Mouse (Mus musculus): ENCODE measurements around the gene D130043K22Rik. TPM values are rescaled to one million over a fixed set of nuclear protein-coding genes. Genes with fewer than 3 reads are reported as not detected.

Gene D130043K22Rik
- polyA plus RNA-seq, 1 experiment from 2014 or later, result 0.48 TPM

DNA sequence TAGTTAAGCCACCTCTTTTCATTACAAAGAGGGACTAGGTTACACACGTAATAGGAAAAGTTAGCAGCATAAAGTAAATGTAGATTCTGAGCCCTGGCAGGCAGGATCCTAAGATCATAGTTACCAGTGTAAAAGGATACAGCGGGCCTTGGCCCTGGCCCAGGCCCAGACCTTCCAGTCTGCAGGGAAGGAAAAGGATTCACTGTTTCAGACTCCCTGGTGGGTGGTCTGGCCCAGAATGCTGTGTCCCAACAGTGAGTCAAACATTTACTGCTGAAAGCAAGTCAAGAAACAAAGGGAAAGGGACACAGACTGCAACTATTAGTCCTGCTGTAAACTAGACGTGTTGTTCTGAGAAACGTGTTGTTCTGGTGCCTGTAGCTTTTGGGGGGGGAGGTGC lies 100.6 kb downstream of the D130043K22Rik start:
- 33% methylated on average over 4 of the region's 4 CpGs for whole genome bisulfite sequencing
- Histone ChIP-seq H3K27me3 (ENCODE audit: low read depth, poor library complexity, severe bottlenecking) (no peaks in the 10 kb centered on the region), H3K4me3 (no peak overlapping the region), H3K9me3 (replicated peaks) (no peaks in the 10 kb centered on the region), H3K4me1 (peaks cover 10% of the 10 kb centered on the region), H3K27ac (replicated peaks) (no peak overlapping the region), H3K36me3 (no peaks in the 10 kb centered on the region)
- no peak for DNase-seq (ENCODE audit: low spot score)

DNA sequence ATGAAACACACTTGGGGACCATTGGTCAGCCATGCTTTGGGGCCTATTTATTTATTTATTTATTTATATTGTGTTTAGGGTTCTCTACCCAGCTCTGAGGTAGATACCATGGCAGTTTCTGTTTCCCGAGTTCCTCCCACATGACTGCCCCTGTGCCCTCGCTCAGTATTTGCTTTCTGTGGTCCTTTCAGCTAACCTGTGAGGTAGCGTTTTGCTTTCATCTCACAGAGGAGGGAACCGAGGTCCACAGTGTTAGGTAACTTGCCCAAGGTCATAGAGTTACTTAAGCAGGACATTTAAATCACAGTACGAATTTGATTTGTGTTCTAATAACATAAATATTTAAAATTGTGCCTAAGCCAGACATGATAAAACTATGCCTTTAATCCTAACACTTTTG lies 102.2 kb downstream of the D130043K22Rik start:
- Histone ChIP-seq H3K27ac (replicated peaks) (no peak overlapping the region), H3K4me3 (no peak overlapping the region), H3K9me3 (replicated peaks) (no peaks in the 10 kb centered on the region), H3K4me1 (peaks cover 5% of the 10 kb centered on the region; the same call in 1 of the 2 replicates), H3K27me3 (ENCODE audit: low read depth, poor library complexity, severe bottlenecking) (no peaks in the 10 kb centered on the region), H3K36me3 (no peaks in the 10 kb centered on the region)
- WGBS, result 84% methylated on average over 5 of the region's 5 CpGs
- DNase-seq (ENCODE audit: low spot score), result no peak

DNA sequence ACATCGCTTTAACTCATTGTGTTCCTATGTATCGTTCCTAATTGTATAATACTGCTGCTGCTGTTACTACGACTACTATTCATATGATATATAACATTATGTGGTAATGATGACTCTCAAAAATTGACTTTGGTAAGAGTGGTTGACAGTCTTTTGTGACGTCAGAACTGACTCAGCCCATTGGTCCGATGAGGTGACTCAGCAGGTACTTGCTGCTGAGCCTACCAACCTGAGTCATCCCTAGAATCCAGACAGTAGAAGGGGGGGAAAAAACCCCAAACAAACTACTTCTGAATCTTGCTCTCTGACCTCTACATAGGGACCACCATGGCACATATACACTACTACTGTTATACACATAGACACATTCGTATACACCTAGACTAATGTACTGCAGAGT lies 103.9 kb downstream of the D130043K22Rik start:
- Histone ChIP-seq H3K27me3 (ENCODE audit: low read depth, poor library complexity, severe bottlenecking) (no peaks in the 10 kb centered on the region), H3K4me1 (no peaks in the 10 kb centered on the region), H3K4me3 (no peak overlapping the region), H3K36me3 (no peaks in the 10 kb centered on the region), H3K27ac (replicated peaks) (no peak overlapping the region), H3K9me3 (replicated peaks) (no peaks in the 10 kb centered on the region)
- DNase-seq (ENCODE audit: low spot score), result no peak
- 89% methylated on average over 6 of the region's 6 CpGs for WGBS

Other genes with a start within 250 kb of the D130043K22Rik start
- not detected in 2 replicates for gene Armh2, start 103.9 kb upstream of the D130043K22Rik start, polyA plus RNA-seq (2016; fragmentation: Nextera tagmentation; extraction: Ambion mirVana)
- gene Gmnn, start 83.2 kb upstream of the D130043K22Rik start, polyA plus RNA-seq (2016; fragmentation: Nextera tagmentation; extraction: Ambion mirVana), result 154 and 186 TPM in 2 replicates
- gene BC005537, start 43.5 kb upstream of the D130043K22Rik start, polyA plus RNA-seq (2016; fragmentation: Nextera tagmentation; extraction: Ambion mirVana), result 8.3 and 10.4 TPM in 2 replicates
- gene Acot13, start 13.6 kb upstream of the D130043K22Rik start, polyA plus RNA-seq (2016; fragmentation: Nextera tagmentation; extraction: Ambion mirVana), result 56.1 and 56.7 TPM in 2 replicates
- 72.0 and 78.6 TPM in 2 replicates for gene Tdp2, start 13.5 kb upstream of the D130043K22Rik start, polyA plus RNA-seq (2016; fragmentation: Nextera tagmentation; extraction: Ambion mirVana)
- gene Aldh5a1, start 92.5 kb downstream of the D130043K22Rik start, polyA plus RNA-seq (2016; fragmentation: Nextera tagmentation; extraction: Ambion mirVana), result 7.1 and 8.2 TPM in 2 replicates
- gene Gpld1, start 98.0 kb downstream of the D130043K22Rik start, polyA plus RNA-seq (2016; fragmentation: Nextera tagmentation; extraction: Ambion mirVana), result 0.21 TPM in 2 replicates
- gene Mrs2, start 175.2 kb downstream of the D130043K22Rik start, polyA plus RNA-seq (2016; fragmentation: Nextera tagmentation; extraction: Ambion mirVana), result 15.0 and 19.7 TPM in 2 replicates
- 1.7 and 1.8 TPM in 2 replicates for gene Dcdc2a, start 210.9 kb downstream of the D130043K22Rik start, polyA plus RNA-seq (2016; fragmentation: Nextera tagmentation; extraction: Ambion mirVana)

Data from midbrain, embryonic 10.5 days (tissue).